Mouse (Mus musculus): ENCODE results near the gene Xpo6.

DNA sequence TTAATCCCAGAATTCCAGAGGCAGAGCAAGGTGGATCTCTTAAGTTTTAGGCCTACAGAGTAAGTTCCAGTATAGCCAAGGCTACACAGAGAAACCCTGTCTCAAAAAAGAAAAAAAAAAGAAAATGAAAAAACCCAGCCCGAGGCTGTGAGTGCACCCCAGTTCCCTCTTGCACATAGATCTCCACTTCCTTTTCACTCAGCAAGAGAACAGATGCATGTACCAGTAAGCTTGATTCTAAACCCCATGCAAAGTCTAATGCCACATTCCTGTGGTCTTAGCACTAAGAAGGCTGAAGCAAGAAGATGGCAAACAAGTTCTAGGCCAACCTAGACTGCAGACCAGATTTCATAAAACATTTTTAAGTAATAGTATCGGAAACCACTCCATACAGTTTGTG, 25.4 kb downstream of the Xpo6 start:
- TF ChIP-seq CTCF (IDR thresholded peaks at IDR 0.05; ENCODE audit: low read depth) (no peak), EP300 (optimal IDR thresholded peaks at IDR 0.05) (no peak)

Data from stomach, postnatal 0 days (tissue).